Mouse (Mus musculus): ENCODE measurements around the gene Chd3. TPM values are rescaled to one million over a fixed set of nuclear protein-coding genes. Genes with fewer than 3 reads are reported as not detected.

Chd3 gene
- polyA plus RNA-seq, 1 experiment from 2014 or later = 39.9 TPM

Other genes with a start within 250 kb of the Chd3 start
- gene Hes7, start 249.0 kb downstream of the Chd3 start, polyA plus RNA-seq (2015; fragmentation: Nextera tagmentation; extraction: Ambion mirVana) = 0.62 and 0.70 TPM in 2 replicates
- 0.29 and 0.34 TPM in 2 replicates for gene 9130213A22Rik, start 246.8 kb downstream of the Chd3 start, polyA plus RNA-seq (2015; fragmentation: Nextera tagmentation; extraction: Ambion mirVana)
- 0.19 and 0.29 TPM in 2 replicates for gene Aloxe3, start 243.5 kb downstream of the Chd3 start, polyA plus RNA-seq (2015; fragmentation: Nextera tagmentation; extraction: Ambion mirVana)
- 0.35 and 0.43 TPM in 2 replicates for gene Alox12b, start 212.4 kb downstream of the Chd3 start, polyA plus RNA-seq (2015; fragmentation: Nextera tagmentation; extraction: Ambion mirVana)
- 0.14 and 0.15 TPM in 2 replicates for gene Alox8, start 171.6 kb downstream of the Chd3 start, polyA plus RNA-seq (2015; fragmentation: Nextera tagmentation; extraction: Ambion mirVana)
- gene Gucy2e, start 132.4 kb downstream of the Chd3 start, polyA plus RNA-seq (2015; fragmentation: Nextera tagmentation; extraction: Ambion mirVana) = 0.03 and 0.10 TPM in 2 replicates
- gene Cntrob, start 45.6 kb downstream of the Chd3 start, polyA plus RNA-seq (2015; fragmentation: Nextera tagmentation; extraction: Ambion mirVana) = 18.5 and 19.6 TPM in 2 replicates
- gene Trappc1, start 45.4 kb downstream of the Chd3 start, polyA plus RNA-seq (2015; fragmentation: Nextera tagmentation; extraction: Ambion mirVana) = 135 and 147 TPM in 2 replicates
- gene Kcnab3, start 43.1 kb downstream of the Chd3 start, polyA plus RNA-seq (2015; fragmentation: Nextera tagmentation; extraction: Ambion mirVana) = 2.2 and 2.3 TPM in 2 replicates
- gene Rnf227, start 28.9 kb downstream of the Chd3 start, polyA plus RNA-seq (2015; fragmentation: Nextera tagmentation; extraction: Ambion mirVana) = 10.8 and 10.9 TPM in 2 replicates
- 154 and 182 TPM in 2 replicates for gene Naa38, start 26.1 kb upstream of the Chd3 start, polyA plus RNA-seq (2015; fragmentation: Nextera tagmentation; extraction: Ambion mirVana)
- gene Cyb5d1, start 26.2 kb upstream of the Chd3 start, polyA plus RNA-seq (2015; fragmentation: Nextera tagmentation; extraction: Ambion mirVana) = 22.7 and 24.8 TPM in 2 replicates
- 30.7 and 32.1 TPM in 2 replicates for gene Tmem88, start 28.8 kb upstream of the Chd3 start, polyA plus RNA-seq (2015; fragmentation: Nextera tagmentation; extraction: Ambion mirVana)
- gene Kdm6b, start 44.3 kb upstream of the Chd3 start, polyA plus RNA-seq (2015; fragmentation: Nextera tagmentation; extraction: Ambion mirVana) = 23.7 and 24.3 TPM in 2 replicates
- 0.77 and 0.87 TPM in 2 replicates for gene Dnah2, start 179.7 kb upstream of the Chd3 start, polyA plus RNA-seq (2015; fragmentation: Nextera tagmentation; extraction: Ambion mirVana)
- gene Efnb3, start 190.8 kb upstream of the Chd3 start, polyA plus RNA-seq (2015; fragmentation: Nextera tagmentation; extraction: Ambion mirVana) = 9.8 and 10.2 TPM in 2 replicates
- gene Wrap53, start 210.8 kb upstream of the Chd3 start, polyA plus RNA-seq (2015; fragmentation: Nextera tagmentation; extraction: Ambion mirVana) = 25.1 and 25.6 TPM in 2 replicates
- gene Trp53, start 211.0 kb upstream of the Chd3 start, polyA plus RNA-seq (2015; fragmentation: Nextera tagmentation; extraction: Ambion mirVana) = 140 and 143 TPM in 2 replicates
- 5.8 and 6.8 TPM in 2 replicates for gene Atp1b2, start 236.5 kb upstream of the Chd3 start, polyA plus RNA-seq (2015; fragmentation: Nextera tagmentation; extraction: Ambion mirVana)
- 0.34 and 0.43 TPM in 2 replicates for gene Shbg, start 248.5 kb upstream of the Chd3 start, polyA plus RNA-seq (2015; fragmentation: Nextera tagmentation; extraction: Ambion mirVana)

All from intestine, embryonic 15.5 days (tissue).